Mouse (Mus musculus) stomach, postnatal 0 days (tissue): ENCODE data around the gene Foxn3.

Source experiments
- CTCF ChIP-seq: IDR thresholded peaks from 2 replicates; pipeline ENCODE4 v1.5.1; 2016; ENCODE audit warnings: antibody characterized with exemption, low read depth, mild to moderate bottlenecking, moderate library complexity
- EP300 ChIP-seq: optimal IDR thresholded peaks from 2 replicates; pipeline ENCODE3; 2016; ENCODE audit warnings: antibody characterized with exemption

GRCm38 (mm10) chr12:99198428-99199123, 364.8 kb downstream of the Foxn3 start:
- TF ChIP-seq CTCF = no peak
- no peak for TF ChIP-seq EP300
